Mouse (Mus musculus): ENCODE data around the gene Izumo2.
"Not testable (repeated sequence)": the region's sequence is repeated elsewhere in the genome, so short reads cannot be mapped to it uniquely, and the experiment has no call there.

Izumo2 gene

GRCm38 (mm10) chr7:44697980-44698379 is 10.6 kb upstream of the Izumo2 start:
- DNase-seq (ENCODE audit: low read depth, low spot score) = no peak

- DNase-seq (ENCODE audit: low read depth, low spot score) = peak; percentile 60
These were observed 6.6 kb upstream of the Izumo2 start for GRCm38 (mm10) chr7:44701921-44702320.

DNA sequence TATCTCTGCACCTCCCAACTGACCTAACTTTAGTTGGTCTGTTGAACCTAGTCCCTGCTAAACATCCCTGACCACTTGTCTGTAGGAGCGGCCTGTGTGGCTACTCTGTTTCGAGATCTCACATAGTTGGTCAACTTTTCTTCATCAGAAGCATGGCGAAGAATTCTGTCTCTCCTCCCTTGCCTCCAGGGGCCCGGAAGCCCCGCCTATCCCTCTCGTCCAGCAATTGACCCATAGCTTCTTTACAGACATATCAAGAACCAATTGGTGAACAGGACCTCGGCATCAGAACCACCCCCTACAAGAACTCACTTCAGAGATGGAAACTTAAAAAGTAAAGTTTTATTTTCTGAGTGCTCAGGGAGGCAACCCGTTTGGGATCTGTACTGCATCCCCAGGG is 5.6 kb upstream of the Izumo2 start:
- no peak for DNase-seq (ENCODE audit: low read depth, low spot score)

- peak; percentile 39 for DNase-seq (ENCODE audit: low read depth, low spot score)
These were observed 4.2 kb upstream of the Izumo2 start for GRCm38 (mm10) chr7:44704363-44704762.

GRCm38 (mm10) chr7:44705086-44705485 is 3.5 kb upstream of the Izumo2 start:
- DNase-seq (ENCODE audit: low read depth, low spot score) = no peak

DNA sequence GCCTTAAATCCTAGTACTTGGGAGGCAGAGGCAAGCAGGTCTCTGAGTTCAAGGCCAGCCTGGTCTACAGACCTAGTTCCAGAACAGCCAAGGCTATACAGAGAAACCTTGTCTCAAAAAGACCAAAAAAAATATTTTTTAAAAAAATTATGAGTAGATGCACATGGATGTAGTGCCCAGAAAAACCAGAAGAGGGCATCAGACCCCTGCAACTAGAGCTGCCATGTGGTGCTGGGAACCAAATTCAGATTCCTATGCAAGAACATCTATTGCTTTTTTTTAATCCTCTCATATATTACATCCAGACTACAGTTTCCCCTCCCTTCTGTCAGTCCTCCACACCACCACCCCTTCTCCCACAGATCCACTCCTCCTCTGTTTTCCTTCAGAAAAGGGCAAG is 2.2 kb upstream of the Izumo2 start:
- no peak for DNase-seq (ENCODE audit: low read depth, low spot score)

GRCm38 (mm10) chr7:44707169-44707675 is 1.3 kb upstream of the Izumo2 start:
- DNase-seq (ENCODE audit: low read depth, low spot score) = no peak

DNA sequence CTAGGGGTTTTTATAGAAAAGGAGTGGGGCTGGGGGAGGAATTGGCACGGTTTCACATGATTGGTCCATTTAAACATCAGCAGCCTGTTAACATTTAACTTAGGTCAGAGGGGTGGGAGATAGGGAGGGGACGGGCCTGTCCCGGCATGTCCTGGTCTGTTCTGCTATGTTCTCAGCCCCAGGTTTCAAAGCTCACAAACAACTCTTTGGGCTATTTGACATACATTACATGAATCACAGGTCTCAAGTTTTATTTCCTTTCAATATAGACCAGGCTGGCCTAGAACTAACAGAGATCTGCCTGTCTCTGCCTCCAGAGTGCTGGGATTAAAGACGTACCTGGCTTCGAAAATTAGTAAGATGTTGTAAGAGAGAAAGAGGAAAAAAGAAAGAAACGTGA is 449 bp upstream of the Izumo2 start:
- not testable (repeated sequence) for DNase-seq (ENCODE audit: low read depth, low spot score)

GRCm38 (mm10) chr7:44709881-44710280 is 1.3 kb downstream of the Izumo2 start:
- DNase-seq (ENCODE audit: low read depth, low spot score) = no peak

DNA sequence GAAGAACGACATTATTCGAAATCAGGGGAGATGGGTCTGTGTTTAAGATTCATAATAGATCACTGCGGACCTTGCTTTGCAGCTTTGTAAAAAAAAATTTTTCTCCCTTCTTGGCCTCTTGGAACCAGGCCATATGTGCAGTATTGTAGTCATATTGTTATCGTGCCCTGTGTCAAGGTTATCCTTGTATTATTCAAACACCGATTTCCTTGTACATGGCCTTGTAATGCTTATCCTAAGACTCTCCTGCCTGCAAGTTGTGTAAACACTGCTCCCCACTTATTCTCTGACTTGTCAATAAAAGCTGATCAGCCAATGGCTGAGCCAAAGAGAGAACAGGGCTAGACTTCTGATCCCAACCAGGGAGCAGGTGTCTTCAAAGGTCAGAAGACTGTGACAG is 13.5 kb downstream of the Izumo2 start:
- DNase-seq (ENCODE audit: low read depth, low spot score) = no peak

GRCm38 (mm10) chr7:44724316-44724715 is 15.8 kb downstream of the Izumo2 start:
- peak; percentile 50 for DNase-seq (ENCODE audit: low read depth, low spot score)

GRCm38 (mm10) chr7:44726343-44726742 is 17.8 kb downstream of the Izumo2 start:
- peak; percentile 32 for DNase-seq (ENCODE audit: low read depth, low spot score)

DNA sequence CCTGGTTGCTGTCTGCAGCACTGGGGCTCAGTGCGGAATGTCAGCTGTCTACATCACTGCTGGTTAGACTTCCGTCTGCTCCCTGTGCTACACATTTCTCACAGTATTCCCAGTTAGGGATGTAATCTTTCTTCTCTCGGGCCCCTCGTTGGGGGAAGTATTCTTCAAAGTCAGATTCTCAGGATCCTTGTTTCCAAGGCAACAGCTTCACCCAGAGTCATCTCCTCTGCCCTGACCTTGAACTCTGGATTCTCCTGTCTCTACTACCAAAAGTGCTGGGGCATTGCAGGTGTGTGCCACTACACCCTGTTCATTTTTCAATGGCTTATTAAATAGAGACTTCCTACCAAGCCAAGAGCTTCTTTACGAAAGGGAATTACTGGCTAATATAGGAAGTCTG is 18.6 kb downstream of the Izumo2 start:
- no peak for DNase-seq (ENCODE audit: low read depth, low spot score)

- DNase-seq (ENCODE audit: low read depth, low spot score) = no peak
These were observed 19.8 kb downstream of the Izumo2 start for GRCm38 (mm10) chr7:44728082-44728975.

GRCm38 (mm10) chr7:44733723-44734122 is 25.2 kb downstream of the Izumo2 start:
- no peak for DNase-seq (ENCODE audit: low read depth, low spot score)

DNA sequence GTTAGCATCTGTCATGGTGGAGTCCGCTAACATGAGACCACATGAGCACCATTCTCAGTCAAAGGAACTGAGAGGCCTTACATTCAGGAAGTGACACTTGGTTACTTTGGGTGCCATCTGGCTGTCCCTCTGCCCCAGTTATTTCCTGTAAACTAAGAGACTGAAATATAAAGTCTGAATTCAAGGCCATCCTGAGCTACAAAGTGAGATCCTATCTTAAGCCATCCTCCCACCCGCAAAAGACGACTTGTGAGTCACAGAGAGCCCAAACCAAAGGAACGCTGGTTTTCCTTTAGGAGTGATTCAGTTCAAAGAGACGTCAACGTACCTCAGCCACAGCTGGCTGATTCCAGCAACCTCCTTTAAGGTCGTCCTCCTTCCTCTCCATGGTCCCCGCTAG is 32.8 kb downstream of the Izumo2 start:
- DNase-seq (ENCODE audit: low read depth, low spot score) = no peak

DNA sequence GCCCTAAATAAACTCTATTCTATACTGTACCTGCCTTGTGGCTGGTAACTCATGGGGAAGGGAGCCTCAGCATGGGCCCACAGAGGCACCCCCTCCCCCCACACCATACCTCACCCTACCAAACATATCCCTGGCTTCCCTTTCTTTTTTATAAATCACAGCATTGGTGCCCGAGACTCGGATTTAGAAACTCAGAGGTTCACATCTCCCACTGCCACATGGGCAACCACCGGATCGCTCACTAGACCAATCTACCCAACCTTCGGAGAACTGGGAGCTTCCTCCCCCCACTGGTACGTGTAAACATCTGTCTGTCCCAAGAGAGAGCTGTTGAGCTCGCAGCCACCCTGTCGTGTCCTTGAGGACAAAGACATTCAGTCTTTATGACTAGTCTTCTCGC is 35.7 kb downstream of the Izumo2 start:
- no peak for DNase-seq (ENCODE audit: low read depth, low spot score)

DNA sequence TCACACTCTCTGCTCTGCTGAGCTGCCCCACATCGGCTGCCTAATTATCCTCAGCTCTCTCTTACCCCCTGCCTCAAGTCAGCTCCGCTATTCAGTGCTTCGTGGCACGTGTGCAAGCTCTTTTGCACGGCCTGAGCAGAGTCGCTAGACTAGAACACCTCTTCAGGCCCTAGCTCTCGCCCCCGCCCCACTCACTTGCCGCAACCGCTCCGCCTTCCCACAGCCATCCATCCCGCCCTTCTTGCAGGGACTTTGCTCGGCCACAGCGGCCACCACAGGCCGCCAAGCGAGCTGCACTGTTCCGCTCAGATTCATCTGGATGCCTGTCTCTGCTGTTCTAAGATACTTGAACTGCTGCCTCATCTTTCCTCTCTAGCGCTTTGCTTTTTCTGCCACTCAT is 36.5 kb downstream of the Izumo2 start:
- DNase-seq (ENCODE audit: low read depth, low spot score) = peak; percentile 78

- no peak for DNase-seq (ENCODE audit: low read depth, low spot score)
These were observed 38.6 kb downstream of the Izumo2 start for GRCm38 (mm10) chr7:44747115-44747514.

- peak; percentile 98 for DNase-seq (ENCODE audit: low read depth, low spot score)
These were observed 39.8 kb downstream of the Izumo2 start, which contains the start of gene Vrk3 for GRCm38 (mm10) chr7:44748101-44749044. TSS of gene Vrk3 (plus strand) at chr7:44748413.

- not testable (repeated sequence) for DNase-seq (ENCODE audit: low read depth, low spot score)
These were observed 42.4 kb downstream of the Izumo2 start, which contains the start of gene Zfp473 for GRCm38 (mm10) chr7:44750950-44751349. TSS of gene Zfp473 (minus strand) at chr7:44751050.

DNA sequence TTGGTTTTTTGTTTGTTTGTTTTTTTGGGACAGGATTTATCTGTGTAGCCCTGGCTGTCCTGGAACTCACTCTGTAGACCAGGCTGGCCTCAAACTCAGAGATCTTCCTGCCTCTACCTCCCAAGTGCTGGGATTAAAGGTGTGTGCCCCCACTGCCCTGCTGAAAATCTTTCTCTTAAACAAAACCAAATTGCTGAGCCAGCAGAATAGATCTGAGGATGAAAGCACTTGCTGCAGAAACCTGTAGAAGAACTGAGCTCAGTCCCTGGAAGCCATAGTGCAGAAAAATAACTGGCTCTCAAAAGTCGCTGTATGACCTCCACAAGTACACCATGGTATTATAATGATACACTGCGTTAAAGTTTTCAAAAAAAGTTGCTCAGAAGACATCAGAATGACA is 48.6 kb downstream of the Izumo2 start:
- no peak for DNase-seq (ENCODE audit: low read depth, low spot score)

Measured in 3T3-L1 (cell line).